In the genomic region with DNA sequence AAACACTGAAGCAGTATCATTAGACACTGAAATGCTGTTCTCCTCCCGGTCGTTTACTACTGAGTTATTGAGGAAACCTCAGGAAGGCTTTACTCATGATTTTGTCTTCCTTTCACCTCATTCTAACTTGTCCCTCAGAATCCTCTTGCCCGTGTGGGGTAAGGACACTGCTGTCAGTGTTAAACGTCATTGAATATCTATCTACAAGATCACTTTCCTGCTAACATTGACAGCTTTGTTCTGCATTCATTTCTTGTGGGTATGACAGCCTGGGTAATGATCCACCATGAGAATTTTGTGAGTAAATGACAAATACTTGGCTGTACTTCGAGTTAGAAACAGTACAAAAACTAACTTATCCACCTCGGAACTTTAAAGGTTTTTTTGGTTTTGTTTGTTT, we compare ENCODE assay signal across 8 mouse cellular contexts. TPM values are rescaled to one million over a fixed set of nuclear protein-coding genes. Genes with fewer than 3 reads are reported as not detected.
DNase-seq lines count a peak whose midpoint lies in the region; ATAC-seq and TF ChIP-seq lines count a peak whose summit lies in the region.

No protein-coding gene starts in this region.

- H3K4me2 ChIP-seq in neural tube, embryonic 11.5 days (ENCODE audit: low read depth), result peak overlapping the region; percentile 60; the same call in 1 of the 2 replicates
- peak overlapping the region; percentile 71 for H3K4me2 ChIP-seq in limb, embryonic 15.5 days
- peak overlapping the region; percentile 82 for H3K4me2 ChIP-seq in stomach, postnatal 0 days (replicated peaks; ENCODE audit: low read depth)

- H3K27me3 ChIP-seq in neural tube, embryonic 11.5 days (ENCODE audit: control insufficient read depth, insufficient read depth, low read length), result no peaks in the 10 kb centered on the region
- H3K27me3 ChIP-seq in limb, embryonic 15.5 days, result no peaks in the 10 kb centered on the region
- no peaks in the 10 kb centered on the region for H3K27me3 ChIP-seq in stomach, postnatal 0 days (ENCODE audit: control insufficient read depth, insufficient read depth, low read length)

- DNase-seq in CD4-positive, CD25-positive, alpha-beta regulatory T cell, adult 2 months (ENCODE audit: low read depth, low spot score), result peak; percentile 3
- no peak for DNase-seq in neural tube, embryonic 11.5 days (ENCODE audit: low spot score)
- DNase-seq in neural tube, embryonic 10.5 days (ENCODE audit: extremely low spot score, low spot score), result no peak
- DNase-seq in stomach, postnatal 0 days (ENCODE audit: low spot score), result no peak
- DNase-seq in thymus, postnatal 14 days, result no peak
- DNase-seq in right cerebral cortex, postnatal 10 days (ENCODE audit: low spot score in 2 of 2), result no peak

- no peaks in the 10 kb centered on the region for H3K9me3 ChIP-seq in neural tube, embryonic 11.5 days (ENCODE audit: control insufficient read depth, low read length)
- H3K9me3 ChIP-seq in limb, embryonic 15.5 days, result no peaks in the 10 kb centered on the region
- H3K9me3 ChIP-seq in stomach, postnatal 0 days (ENCODE audit: control insufficient read depth, low read length), result no peaks in the 10 kb centered on the region

- no peak for TF ChIP-seq CTCF in stomach, postnatal 0 days (IDR thresholded peaks at IDR 0.05; ENCODE audit: low read depth)

- no peak for TF ChIP-seq EP300 in stomach, postnatal 0 days (optimal IDR thresholded peaks at IDR 0.05)

- no peak overlapping the region for H3K27ac ChIP-seq in neural tube, embryonic 11.5 days (ENCODE audit: low read depth, low read length)
- H3K27ac ChIP-seq in limb, embryonic 15.5 days, result no peak overlapping the region
- no peak overlapping the region for H3K27ac ChIP-seq in stomach, postnatal 0 days (replicated peaks)

- no peak overlapping the region for H3K4me3 ChIP-seq in neural tube, embryonic 11.5 days (ENCODE audit: low read depth, low read length)
- H3K4me3 ChIP-seq in limb, embryonic 15.5 days, result peak overlapping the region; percentile 69
- peak overlapping the region; percentile 61 for H3K4me3 ChIP-seq in stomach, postnatal 0 days (ENCODE audit: low read depth, low read length)

- H3K4me1 ChIP-seq in neural tube, embryonic 11.5 days (ENCODE audit: control insufficient read depth, insufficient read depth, low read length), result peaks cover 4% of the 10 kb centered on the region; the same call in 1 of the 2 replicates
- peaks cover 4% of the 10 kb centered on the region; the same call in 1 of the 2 replicates for H3K4me1 ChIP-seq in limb, embryonic 15.5 days
- H3K4me1 ChIP-seq in stomach, postnatal 0 days (replicated peaks; ENCODE audit: control insufficient read depth, insufficient read depth), result no peaks in the 10 kb centered on the region

- ATAC-seq in CD4-positive, CD25-positive, alpha-beta regulatory T cell, adult 4 months, result no peak
- ATAC-seq in neural tube, embryonic 11.5 days (ENCODE audit: insufficient read depth, low FRiP score, low TSS enrichment), result no peak
- ATAC-seq in limb, embryonic 15.5 days (ENCODE audit: insufficient number of reproducible peaks, low FRiP score, low TSS enrichment, low read depth), result no peak
- ATAC-seq in stomach, postnatal 0 days (ENCODE audit: low FRiP score, low TSS enrichment), result no peak

- 0 out of 2 replicates have a peak, but pooled peaks cover 2% of the 10 kb centered on the region for H3K36me3 ChIP-seq in neural tube, embryonic 11.5 days (ENCODE audit: control insufficient read depth, insufficient read depth, low read length)
- H3K36me3 ChIP-seq in limb, embryonic 15.5 days, result 0 out of 2 replicates have a peak, but pooled peaks cover 2% of the 10 kb centered on the region
- no peaks in the 10 kb centered on the region for H3K36me3 ChIP-seq in stomach, postnatal 0 days (ENCODE audit: control insufficient read depth, insufficient read depth, low read length)

- no peak overlapping the region for H3K9ac ChIP-seq in neural tube, embryonic 11.5 days (ENCODE audit: low read length)
- H3K9ac ChIP-seq in limb, embryonic 15.5 days, result no peak overlapping the region
- H3K9ac ChIP-seq in stomach, postnatal 0 days (ENCODE audit: low read length), result no peak overlapping the region

- WGBS in neural tube, embryonic 11.5 days, result 50% methylated on average over 6 of the region's 6 CpGs
- WGBS in limb, embryonic 15.5 days, result 51% methylated on average over 6 of the region's 6 CpGs
- 39% methylated on average over 6 of the region's 6 CpGs for WGBS in stomach, postnatal 0 days

RNA-seq across cellular contexts. Expression of a gene that starts 0.8 kb away (rescaled TPM):
- polyA plus RNA-seq in CD4-positive, CD25-positive, alpha-beta regulatory T cell, adult 4 months (2017; shearing (Covaris generic)), result 1 to 10 TPM; 1.5 to 2.0 TPM
- polyA plus RNA-seq in neural tube, embryonic 11.5 days (2014; fragmentation: Nextera tagmentation; extraction: Ambion mirVana), result 7.6 and 8.0 TPM in 2 replicates
- polyA plus RNA-seq in limb, embryonic 15.5 days (2015; fragmentation: Nextera tagmentation; extraction: Ambion mirVana), result 4.0 TPM in 2 replicates
- polyA plus RNA-seq in stomach, postnatal 0 days (2015; fragmentation: Nextera tagmentation; extraction: Ambion mirVana), result 1.5 and 1.7 TPM in 2 replicates
